Mouse (Mus musculus): ENCODE measurements at regions not wholly inside any gene's neighbourhood (a gene's known extent, or its start where the extent isn't known, plus 50 kb on each side); places are given as distances from the start of the nearest gene placed in this dataset.

DNA sequence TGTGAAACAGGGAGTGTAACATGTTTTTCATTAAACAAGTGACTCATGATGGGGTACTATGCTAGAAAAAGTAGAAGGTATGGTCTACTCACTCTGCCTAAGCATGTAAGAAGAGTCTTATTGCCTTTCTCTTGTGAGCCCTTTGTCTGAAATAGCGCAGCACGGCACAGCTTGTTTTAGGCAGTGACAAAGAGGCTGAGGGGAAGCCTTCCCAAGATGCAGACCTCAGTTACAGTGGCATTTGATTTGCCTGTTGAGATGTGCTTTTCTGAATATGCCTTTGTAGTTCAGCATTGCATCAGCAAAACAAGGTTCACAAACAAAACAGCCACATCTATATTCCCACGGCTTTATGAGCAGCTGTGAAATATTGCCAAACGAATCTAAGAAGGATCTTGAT lies 189.8 kb upstream of the Chl1 start:
- H3K4me3 ChIP-seq (ENCODE audit: low read length) = no peak overlapping the region
- H3K9me3 ChIP-seq (ENCODE audit: control insufficient read depth, low read length) = no peaks in the 10 kb centered on the region
- 42% methylated on average over 4 of the region's 4 CpGs for WGBS
- peak; percentile 37; the same call in 1 of the 2 replicates for ATAC-seq
- H3K27ac ChIP-seq (ENCODE audit: low read depth, low read length) = no peak overlapping the region
- no peaks in the 10 kb centered on the region for H3K36me3 ChIP-seq (ENCODE audit: control insufficient read depth, insufficient read depth, low read length)
- peaks cover 4% of the 10 kb centered on the region; the same call in 1 of the 2 replicates for H3K4me1 ChIP-seq (ENCODE audit: control insufficient read depth, insufficient read depth, low read depth, low read length)
- H3K27me3 ChIP-seq (replicated peaks; ENCODE audit: control insufficient read depth, insufficient read depth, low read length) = no peaks in the 10 kb centered on the region
- H3K9ac ChIP-seq (ENCODE audit: low read depth, low read length) = no peak overlapping the region
- no peak overlapping the region for H3K4me2 ChIP-seq (ENCODE audit: low read length)

DNA sequence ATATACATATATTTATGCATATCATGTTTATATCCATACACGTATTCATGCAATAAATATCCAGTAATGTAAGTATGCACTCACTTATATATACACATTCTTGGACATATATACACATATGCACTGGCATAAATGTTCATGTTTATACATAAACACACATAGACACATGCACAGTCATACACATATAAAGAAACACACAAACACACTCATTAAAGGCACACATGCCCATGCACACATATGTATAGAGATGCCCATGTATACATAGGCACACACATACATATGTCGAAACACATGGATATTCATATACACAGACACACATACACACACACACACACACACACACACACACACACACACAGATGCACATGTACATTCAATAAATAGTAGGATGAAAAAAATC lies 189.3 kb upstream of the Chl1 start:
- peaks cover 4% of the 10 kb centered on the region; the same call in 1 of the 2 replicates for H3K4me1 ChIP-seq (ENCODE audit: control insufficient read depth, insufficient read depth, low read depth, low read length)
- no peaks in the 10 kb centered on the region for H3K36me3 ChIP-seq (ENCODE audit: control insufficient read depth, insufficient read depth, low read length)
- H3K27ac ChIP-seq (ENCODE audit: low read depth, low read length) = no peak overlapping the region
- H3K9ac ChIP-seq (ENCODE audit: low read depth, low read length) = no peak overlapping the region
- H3K27me3 ChIP-seq (replicated peaks; ENCODE audit: control insufficient read depth, insufficient read depth, low read length) = no peaks in the 10 kb centered on the region
- no peaks in the 10 kb centered on the region for H3K9me3 ChIP-seq (ENCODE audit: control insufficient read depth, low read length)
- ATAC-seq = 0 out of 2 replicates have a peak, but pooled peaks have one; percentile 50
- H3K4me2 ChIP-seq (ENCODE audit: low read length) = no peak overlapping the region
- WGBS = 87% methylated on average over 2 of the region's 2 CpGs
- H3K4me3 ChIP-seq (ENCODE audit: low read length) = no peak overlapping the region

GRCm38 (mm10) chr6:103322442-103322841 lies 187.9 kb upstream of the Chl1 start:
- H3K27ac ChIP-seq (ENCODE audit: low read depth, low read length) = no peak overlapping the region
- H3K4me1 ChIP-seq (ENCODE audit: control insufficient read depth, insufficient read depth, low read depth, low read length) = peaks cover 4% of the 10 kb centered on the region; the same call in 1 of the 2 replicates
- H3K9me3 ChIP-seq (ENCODE audit: control insufficient read depth, low read length) = no peaks in the 10 kb centered on the region
- no peak for ATAC-seq
- no peaks in the 10 kb centered on the region for H3K36me3 ChIP-seq (ENCODE audit: control insufficient read depth, insufficient read depth, low read length)
- no peak overlapping the region for H3K4me2 ChIP-seq (ENCODE audit: low read length)
- no peak overlapping the region for H3K4me3 ChIP-seq (ENCODE audit: low read length)
- H3K9ac ChIP-seq (ENCODE audit: low read depth, low read length) = no peak overlapping the region
- no peaks in the 10 kb centered on the region for H3K27me3 ChIP-seq (replicated peaks; ENCODE audit: control insufficient read depth, insufficient read depth, low read length)

DNA sequence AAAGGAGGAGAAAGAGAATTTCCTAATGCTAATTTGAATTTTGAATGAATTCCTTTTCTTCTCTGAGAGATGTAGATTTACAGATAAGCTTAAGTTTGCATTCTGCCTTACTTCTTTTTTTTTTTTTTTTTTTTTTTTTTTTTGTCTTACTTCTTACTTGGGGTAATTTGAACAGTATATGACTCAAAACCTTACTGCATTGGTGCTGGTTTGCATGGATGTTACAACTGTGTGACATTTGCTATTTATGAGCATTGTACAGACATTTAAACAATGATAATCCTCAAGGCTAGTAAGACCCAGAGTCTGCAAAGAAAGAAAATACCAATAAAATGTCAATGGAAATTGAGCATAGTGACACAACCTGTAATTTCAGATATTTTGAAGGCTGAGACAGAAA lies 174.7 kb upstream of the Chl1 start:
- no peaks in the 10 kb centered on the region for H3K9me3 ChIP-seq (ENCODE audit: control insufficient read depth, low read length)
- H3K4me1 ChIP-seq (ENCODE audit: control insufficient read depth, insufficient read depth, low read depth, low read length) = no peaks in the 10 kb centered on the region
- no peak overlapping the region for H3K27ac ChIP-seq (ENCODE audit: low read depth, low read length)
- H3K27me3 ChIP-seq (replicated peaks; ENCODE audit: control insufficient read depth, insufficient read depth, low read length) = no peaks in the 10 kb centered on the region
- no peak for ATAC-seq
- no peak overlapping the region for H3K9ac ChIP-seq (ENCODE audit: low read depth, low read length)
- H3K4me2 ChIP-seq (ENCODE audit: low read length) = no peak overlapping the region
- H3K36me3 ChIP-seq (ENCODE audit: control insufficient read depth, insufficient read depth, low read length) = no peaks in the 10 kb centered on the region
- no peak overlapping the region for H3K4me3 ChIP-seq (ENCODE audit: low read length)

DNA sequence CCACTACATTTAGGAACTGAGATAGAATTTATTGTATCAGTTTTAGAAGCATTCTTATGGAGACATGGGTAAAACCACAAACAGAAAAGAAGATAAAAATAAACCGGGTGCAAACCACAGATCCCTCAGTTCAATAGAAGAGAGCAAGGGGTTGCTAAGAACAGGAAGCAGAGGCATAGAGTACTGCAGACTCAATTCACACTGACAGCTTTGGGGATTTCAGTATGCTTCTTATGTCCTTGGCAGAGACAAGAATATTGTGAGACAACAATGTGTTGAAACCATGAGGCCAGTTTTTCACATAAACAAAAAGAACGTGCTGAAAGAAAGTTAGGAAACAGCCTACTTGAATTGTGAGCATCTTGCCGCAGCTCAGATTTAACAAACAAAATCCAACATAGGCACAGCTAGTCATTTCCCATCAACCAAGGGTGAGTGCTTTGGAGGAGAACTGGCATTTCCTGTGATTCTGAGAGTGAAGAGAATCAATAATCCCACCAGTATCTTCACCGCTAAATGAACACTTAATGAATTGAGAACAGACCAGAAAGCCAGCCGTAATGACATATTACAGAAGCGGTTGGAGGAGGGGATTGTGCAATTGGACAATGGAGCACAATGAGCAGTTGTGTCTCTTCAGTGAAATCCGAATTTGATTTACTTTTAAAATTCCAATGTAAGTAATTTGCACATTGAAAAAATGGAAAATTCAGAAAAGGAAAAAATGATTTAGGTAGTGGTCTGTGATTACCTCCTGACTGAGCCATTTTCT lies 170.2 kb upstream of the Chl1 start:
- no peak overlapping the region for H3K9ac ChIP-seq (ENCODE audit: low read depth, low read length)
- H3K4me1 ChIP-seq (ENCODE audit: control insufficient read depth, insufficient read depth, low read depth, low read length) = no peaks in the 10 kb centered on the region
- H3K4me3 ChIP-seq (ENCODE audit: low read length) = no peak overlapping the region
- no peaks in the 10 kb centered on the region for H3K9me3 ChIP-seq (ENCODE audit: control insufficient read depth, low read length)
- 53% methylated on average over 7 of the region's 7 CpGs for WGBS
- H3K4me2 ChIP-seq (ENCODE audit: low read length) = no peak overlapping the region
- no peaks in the 10 kb centered on the region for H3K27me3 ChIP-seq (replicated peaks; ENCODE audit: control insufficient read depth, insufficient read depth, low read length)
- H3K36me3 ChIP-seq (ENCODE audit: control insufficient read depth, insufficient read depth, low read length) = no peaks in the 10 kb centered on the region
- no peak for ATAC-seq
- no peak overlapping the region for H3K27ac ChIP-seq (ENCODE audit: low read depth, low read length)

GRCm38 (mm10) chr6:103343515-103343914 lies 166.9 kb upstream of the Chl1 start:
- Histone ChIP-seq H3K9me3 (ENCODE audit: control insufficient read depth, low read length) (no peaks in the 10 kb centered on the region), H3K27ac (ENCODE audit: low read depth, low read length) (no peak overlapping the region), H3K9ac (ENCODE audit: low read depth, low read length) (no peak overlapping the region), H3K4me3 (ENCODE audit: low read length) (no peak overlapping the region), H3K4me1 (ENCODE audit: control insufficient read depth, insufficient read depth, low read depth, low read length) (no peaks in the 10 kb centered on the region), H3K36me3 (ENCODE audit: control insufficient read depth, insufficient read depth, low read length) (no peaks in the 10 kb centered on the region), H3K4me2 (ENCODE audit: low read length) (no peak overlapping the region), H3K27me3 (replicated peaks; ENCODE audit: control insufficient read depth, insufficient read depth, low read length) (no peaks in the 10 kb centered on the region)
- peak; percentile 68; the same call in 1 of the 2 replicates for ATAC-seq
- WGBS = 52% methylated on average over 5 of the region's 5 CpGs

GRCm38 (mm10) chr6:103344413-103344812 lies 166.0 kb upstream of the Chl1 start:
- peak; percentile 72 for ATAC-seq
- H3K9ac ChIP-seq (ENCODE audit: low read depth, low read length) = no peak overlapping the region
- WGBS = 64% methylated on average over 2 of the region's 2 CpGs

GRCm38 (mm10) chr6:103345195-103345594 lies 165.2 kb upstream of the Chl1 start:
- Histone ChIP-seq H3K9me3 (ENCODE audit: control insufficient read depth, low read length) (no peaks in the 10 kb centered on the region), H3K4me2 (ENCODE audit: low read length) (no peak overlapping the region), H3K9ac (ENCODE audit: low read depth, low read length) (no peak overlapping the region), H3K27ac (ENCODE audit: low read depth, low read length) (no peak overlapping the region), H3K36me3 (ENCODE audit: control insufficient read depth, insufficient read depth, low read length) (no peaks in the 10 kb centered on the region), H3K4me1 (ENCODE audit: control insufficient read depth, insufficient read depth, low read depth, low read length) (no peaks in the 10 kb centered on the region), H3K4me3 (ENCODE audit: low read length) (no peak overlapping the region), H3K27me3 (replicated peaks; ENCODE audit: control insufficient read depth, insufficient read depth, low read length) (no peaks in the 10 kb centered on the region)
- no peak for ATAC-seq
- 88% methylated on average over 3 of the region's 3 CpGs for WGBS

More at GRCm38 (mm10) chr6:103344413-103344812, 166.0 kb upstream of the Chl1 start:
- Histone ChIP-seq H3K36me3 (ENCODE audit: control insufficient read depth, insufficient read depth, low read length) (no peaks in the 10 kb centered on the region), H3K4me3 (ENCODE audit: low read length) (no peak overlapping the region), H3K4me1 (ENCODE audit: control insufficient read depth, insufficient read depth, low read depth, low read length) (no peaks in the 10 kb centered on the region), H3K9me3 (ENCODE audit: control insufficient read depth, low read length) (no peaks in the 10 kb centered on the region), H3K27ac (ENCODE audit: low read depth, low read length) (no peak overlapping the region), H3K27me3 (replicated peaks; ENCODE audit: control insufficient read depth, insufficient read depth, low read length) (no peaks in the 10 kb centered on the region), H3K4me2 (ENCODE audit: low read length) (no peak overlapping the region)

GRCm38 (mm10) chr6:103352405-103353124 lies 157.8 kb upstream of the Chl1 start:
- H3K27ac ChIP-seq (ENCODE audit: low read depth, low read length) = no peak overlapping the region
- no peak overlapping the region for H3K4me3 ChIP-seq (ENCODE audit: low read length)
- no peaks in the 10 kb centered on the region for H3K27me3 ChIP-seq (replicated peaks; ENCODE audit: control insufficient read depth, insufficient read depth, low read length)
- H3K9ac ChIP-seq (ENCODE audit: low read depth, low read length) = no peak overlapping the region
- no peaks in the 10 kb centered on the region for H3K36me3 ChIP-seq (ENCODE audit: control insufficient read depth, insufficient read depth, low read length)
- H3K4me2 ChIP-seq (ENCODE audit: low read length) = no peak overlapping the region
- no peaks in the 10 kb centered on the region for H3K9me3 ChIP-seq (ENCODE audit: control insufficient read depth, low read length)
- H3K4me1 ChIP-seq (ENCODE audit: control insufficient read depth, insufficient read depth, low read depth, low read length) = no peaks in the 10 kb centered on the region; the same call in 1 of the 2 replicates
- WGBS = 39% methylated on average over 3 of the region's 3 CpGs
- ATAC-seq = peak; percentile 69
